Mouse (Mus musculus): ENCODE data around the gene Olfr1042. TPM values are rescaled to one million over a fixed set of nuclear protein-coding genes. Genes with fewer than 3 reads are reported as not detected.
"Not testable (repeated sequence)": the region's sequence is repeated elsewhere in the genome, so short reads cannot be mapped to it uniquely, and the experiment has no call there.

The Olfr1042 gene
- polyA plus RNA-seq (2012; ENCODE audit: insufficient read depth, low replicate concordance), result not detected in 2 replicates

DNA sequence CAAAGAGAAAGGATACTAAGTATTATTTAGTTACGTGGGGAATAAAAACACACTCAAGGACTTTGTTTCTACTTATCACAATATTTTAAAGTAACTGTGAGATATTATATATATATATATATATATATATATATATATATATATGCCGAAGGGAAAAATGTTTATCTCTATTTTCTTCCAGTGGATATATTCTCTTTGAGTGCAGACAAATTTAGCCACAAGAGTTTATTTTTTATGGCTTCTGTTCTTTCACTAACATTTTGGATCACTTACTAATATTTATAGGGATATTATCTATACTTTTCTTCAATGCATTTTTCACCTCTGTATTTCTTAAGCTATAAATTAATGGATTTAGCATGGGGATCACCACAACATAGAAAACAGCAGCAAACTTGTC is at the start of gene Olfr1042:
Gene Olfr1042, minus strand, starts transcription at position 101 of the 400 bp plus-strand sequence.
- no peak within 1 kb of the TSS for H3K4me3 ChIP-seq (replicated peaks)
- no peaks in the 10 kb centered on the region for H3K27me3 ChIP-seq (replicated peaks)
- H3K36me3 ChIP-seq (replicated peaks; ENCODE audit: low read length), result no peaks in the 10 kb centered on the region
- no peaks in the 10 kb centered on the region for H3K4me1 ChIP-seq
- H3K9me3 ChIP-seq, result no peaks in the 10 kb centered on the region
- TF ChIP-seq FLI1 (IDR thresholded peaks at IDR 0.05; ENCODE audit: low read length), result no peak
- TF ChIP-seq GATA1 (IDR thresholded peaks at IDR 0.05; ENCODE audit: borderline replicate concordance, low read length), result no peak

DNA sequence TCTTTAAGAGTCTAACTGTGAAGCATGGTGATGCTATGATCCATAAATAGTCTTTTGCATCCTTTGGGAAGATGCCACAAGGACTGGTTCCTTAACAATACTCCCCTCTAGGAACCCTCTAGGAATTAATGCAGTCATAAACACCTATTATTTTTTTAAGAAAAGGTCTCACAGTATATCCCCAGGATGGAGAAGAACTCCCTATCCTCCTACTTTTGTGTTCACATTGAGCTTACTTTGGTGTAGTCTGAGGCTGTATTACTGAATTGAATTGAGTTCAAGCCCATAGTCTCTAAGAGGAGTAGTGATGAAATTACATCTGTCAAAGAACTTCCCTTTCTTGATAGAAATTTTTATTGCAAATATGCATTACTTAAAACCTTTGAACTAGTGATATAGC is 41.3 kb upstream of the Olfr1042 start, which contains the start of gene Olfr1045:
Gene Olfr1045, minus strand, starts transcription at position 101 of the 400 bp plus-strand sequence.
- Histone ChIP-seq H3K36me3 (replicated peaks; ENCODE audit: low read length) (no peaks in the 10 kb centered on the region), H3K9me3 (0 out of 2 replicates have a peak, but pooled peaks cover 2% of the 10 kb centered on the region), H3K4me1 (no peaks in the 10 kb centered on the region), H3K27me3 (replicated peaks) (no peaks in the 10 kb centered on the region), H3K4me3 (replicated peaks) (no peak within 1 kb of the TSS)
- no peak for TF ChIP-seq GATA1 (IDR thresholded peaks at IDR 0.05; ENCODE audit: borderline replicate concordance, low read length)
- TF ChIP-seq FLI1 (IDR thresholded peaks at IDR 0.05; ENCODE audit: low read length), result no peak

DNA sequence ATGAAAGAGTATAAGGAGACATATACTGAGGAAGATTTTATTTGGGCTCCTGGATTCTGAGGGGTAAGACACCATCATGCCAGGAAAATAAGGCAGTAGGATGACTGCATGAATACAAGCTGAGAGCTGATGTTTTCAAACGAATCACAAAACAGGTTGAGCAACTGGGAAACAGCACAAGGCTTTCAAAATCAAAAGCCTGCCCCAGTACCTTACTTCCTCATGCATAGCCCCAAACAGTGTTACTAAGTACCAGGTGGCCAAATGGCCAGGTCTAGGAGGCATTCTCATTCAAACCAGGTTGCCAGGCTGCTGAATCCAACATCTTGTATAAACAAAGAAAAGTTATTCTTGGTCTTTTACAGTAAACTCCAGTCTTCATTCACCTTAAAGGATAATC is 34.2 kb upstream of the Olfr1042 start:
- no peaks in the 10 kb centered on the region for H3K4me1 ChIP-seq
- H3K27me3 ChIP-seq (replicated peaks), result no peaks in the 10 kb centered on the region
- TF ChIP-seq FLI1 (IDR thresholded peaks at IDR 0.05; ENCODE audit: low read length) (no peak), GATA1 (IDR thresholded peaks at IDR 0.05; ENCODE audit: borderline replicate concordance, low read length) (no peak)
- no peak overlapping the region for H3K4me3 ChIP-seq (replicated peaks)
- H3K36me3 ChIP-seq (replicated peaks; ENCODE audit: low read length), result no peaks in the 10 kb centered on the region
- no peaks in the 10 kb centered on the region for H3K9me3 ChIP-seq

DNA sequence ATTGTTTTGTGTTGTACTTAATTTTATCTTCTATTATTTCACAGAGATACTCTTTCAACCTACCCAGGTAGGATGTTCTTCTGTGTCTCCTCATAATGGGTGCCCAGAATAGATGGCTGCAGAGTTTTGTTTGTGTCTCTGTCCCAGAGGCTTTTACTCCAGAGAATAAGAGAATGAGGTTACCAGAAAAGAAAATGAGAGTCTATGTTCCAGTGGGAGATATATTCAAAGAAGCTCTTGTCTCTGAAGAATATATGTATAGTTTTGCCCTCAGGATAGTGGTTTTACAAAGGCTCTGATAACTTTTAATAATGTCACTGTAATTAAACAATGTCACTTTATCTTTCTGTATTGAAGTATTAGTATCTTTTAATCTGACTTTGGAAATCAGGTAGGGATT is 23.9 kb upstream of the Olfr1042 start, which contains the start of gene Olfr52:
Gene Olfr52, minus strand, starts transcription at position 101 of the 400 bp plus-strand sequence.
- Histone ChIP-seq H3K36me3 (replicated peaks; ENCODE audit: low read length) (no peaks in the 10 kb centered on the region), H3K4me3 (replicated peaks) (no peak within 1 kb of the TSS), H3K27me3 (replicated peaks) (no peaks in the 10 kb centered on the region), H3K4me1 (no peaks in the 10 kb centered on the region), H3K9me3 (0 out of 2 replicates have a peak, but pooled peaks cover 4% of the 10 kb centered on the region)
- TF ChIP-seq FLI1 (IDR thresholded peaks at IDR 0.05; ENCODE audit: low read length), result no peak
- TF ChIP-seq GATA1 (IDR thresholded peaks at IDR 0.05; ENCODE audit: borderline replicate concordance, low read length), result no peak

DNA sequence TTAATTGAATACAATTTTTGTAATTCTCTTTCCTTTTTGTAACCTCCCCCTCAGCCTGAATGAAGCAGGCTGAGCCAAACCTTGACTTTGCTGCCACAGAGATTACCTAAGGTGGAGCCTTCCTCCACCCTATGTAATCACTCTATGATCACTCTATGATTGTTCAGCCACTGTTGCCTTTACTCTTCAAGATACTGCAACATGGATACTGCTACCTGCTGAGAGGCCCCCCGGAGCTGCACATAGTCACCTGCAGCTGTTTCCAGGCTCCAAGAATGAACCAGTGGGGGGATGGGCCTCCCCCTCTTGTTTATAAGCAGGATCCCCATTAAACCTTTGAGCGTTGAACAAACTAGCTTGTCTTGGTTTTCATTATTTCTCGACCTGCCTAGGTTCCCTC is 18.3 kb upstream of the Olfr1042 start:
- Histone ChIP-seq H3K4me3 (replicated peaks) (no peak overlapping the region), H3K9me3 (0 out of 2 replicates have a peak, but pooled peaks cover 4% of the 10 kb centered on the region), H3K36me3 (replicated peaks; ENCODE audit: low read length) (no peaks in the 10 kb centered on the region), H3K4me1 (no peaks in the 10 kb centered on the region), H3K27me3 (replicated peaks) (no peaks in the 10 kb centered on the region)
- TF ChIP-seq GATA1 (IDR thresholded peaks at IDR 0.05; ENCODE audit: borderline replicate concordance, low read length) (no peak), FLI1 (IDR thresholded peaks at IDR 0.05; ENCODE audit: low read length) (no peak)

DNA sequence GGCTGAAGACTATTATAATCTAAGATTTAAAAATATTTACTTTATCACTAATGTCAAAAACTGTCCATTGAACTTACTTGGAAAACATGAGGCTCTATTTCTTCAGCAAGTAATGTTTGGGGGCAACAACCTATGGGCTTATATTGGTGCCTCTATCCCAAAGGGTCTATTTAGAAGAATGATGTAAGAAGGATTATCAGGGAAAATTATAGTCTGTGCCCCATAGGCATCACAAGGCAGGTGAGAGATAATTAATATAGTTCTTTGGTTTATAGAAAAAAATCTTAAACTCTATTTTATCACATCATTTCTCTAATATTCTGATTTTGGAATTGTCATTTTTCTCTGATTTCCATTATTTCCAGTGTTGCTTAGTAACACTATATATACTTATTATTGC is 16.1 kb upstream of the Olfr1042 start, which contains the start of gene Olfr1044:
Gene Olfr1044, minus strand, starts transcription at position 101 of the 400 bp plus-strand sequence.
- TF ChIP-seq FLI1 (IDR thresholded peaks at IDR 0.05; ENCODE audit: low read length) (no peak), GATA1 (IDR thresholded peaks at IDR 0.05; ENCODE audit: borderline replicate concordance, low read length) (no peak)
- Histone ChIP-seq H3K27me3 (replicated peaks) (no peaks in the 10 kb centered on the region), H3K9me3 (0 out of 2 replicates have a peak, but pooled peaks cover 4% of the 10 kb centered on the region), H3K4me3 (replicated peaks) (no peak within 1 kb of the TSS), H3K4me1 (no peaks in the 10 kb centered on the region), H3K36me3 (replicated peaks; ENCODE audit: low read length) (no peaks in the 10 kb centered on the region)

DNA sequence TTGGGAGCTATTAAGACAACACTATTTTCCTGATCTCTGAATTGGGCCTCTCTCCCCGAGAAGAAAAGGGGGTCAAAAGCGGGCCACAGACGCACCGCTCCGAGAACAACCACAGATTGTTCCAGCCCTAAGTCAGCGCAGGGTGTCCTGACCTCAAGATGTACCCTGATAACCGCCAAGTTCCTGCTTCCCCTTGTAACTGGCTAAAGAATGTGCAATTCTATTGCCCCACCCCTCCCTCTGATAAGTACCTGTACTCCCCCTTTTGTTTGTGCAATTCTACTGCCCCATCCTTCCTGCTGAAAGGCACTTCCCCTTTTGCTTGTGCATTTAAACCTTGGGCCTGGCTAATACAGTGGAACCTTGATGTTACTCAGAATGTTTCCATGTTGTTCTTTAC is 13.8 kb upstream of the Olfr1042 start:
- H3K36me3 ChIP-seq (replicated peaks; ENCODE audit: low read length); H3K4me1 ChIP-seq; H3K27me3 ChIP-seq (replicated peaks); H3K4me3 ChIP-seq (replicated peaks); H3K9me3 ChIP-seq: not testable (repeated sequence)

DNA sequence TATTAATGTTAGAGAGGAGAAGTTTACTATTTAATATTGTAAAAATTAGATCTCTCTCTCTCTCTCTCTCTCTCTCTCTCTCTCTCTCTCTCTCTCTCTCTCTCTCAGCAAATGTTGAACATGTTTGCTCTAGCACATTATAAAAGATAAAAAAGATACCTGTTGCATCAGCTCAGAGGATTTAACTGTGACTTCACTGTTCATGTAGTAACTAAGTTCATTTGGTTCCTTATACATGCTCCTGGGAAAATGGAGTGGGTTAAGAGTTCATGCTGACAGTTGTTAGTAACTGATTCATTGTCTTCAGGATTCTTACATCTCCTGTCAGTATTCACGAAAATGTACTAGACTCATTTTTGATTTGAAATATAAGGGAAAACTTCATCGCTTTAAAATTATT is 5.8 kb upstream of the Olfr1042 start, which contains the start of gene Olfr1043:
Gene Olfr1043, minus strand, starts transcription at position 101 of the 400 bp plus-strand sequence.
- no peak within 1 kb of the TSS for H3K4me3 ChIP-seq (replicated peaks)
- no peak for TF ChIP-seq FLI1 (IDR thresholded peaks at IDR 0.05; ENCODE audit: low read length)
- no peak for TF ChIP-seq GATA1 (IDR thresholded peaks at IDR 0.05; ENCODE audit: borderline replicate concordance, low read length)
- H3K9me3 ChIP-seq, result no peaks in the 10 kb centered on the region
- H3K36me3 ChIP-seq (replicated peaks; ENCODE audit: low read length), result no peaks in the 10 kb centered on the region
- no peaks in the 10 kb centered on the region for H3K4me1 ChIP-seq
- H3K27me3 ChIP-seq (replicated peaks), result no peaks in the 10 kb centered on the region

DNA sequence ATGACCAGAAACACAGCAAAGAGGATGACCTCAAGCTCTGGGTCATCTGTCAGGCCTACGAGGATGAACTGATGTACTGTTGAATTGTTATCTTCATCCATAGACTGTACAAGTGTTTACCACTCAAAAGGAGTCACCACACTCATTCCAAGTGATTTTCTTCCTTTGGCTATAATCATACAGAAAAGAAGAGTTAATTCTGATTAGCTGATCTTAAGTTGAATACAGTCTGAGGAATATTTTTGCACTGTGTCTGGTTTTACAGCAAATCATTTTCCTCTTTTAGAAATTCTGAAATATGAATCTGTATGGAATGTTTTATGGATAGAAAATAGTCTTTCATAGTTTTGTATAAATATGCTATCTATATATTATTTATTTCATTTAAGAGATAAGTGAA is 15.0 kb downstream of the Olfr1042 start, which contains the start of gene Olfr1040:
Gene Olfr1040, minus strand, starts transcription at position 101 of the 400 bp plus-strand sequence.
- Histone ChIP-seq H3K9me3 (no peaks in the 10 kb centered on the region), H3K36me3 (replicated peaks; ENCODE audit: low read length) (no peaks in the 10 kb centered on the region), H3K4me3 (replicated peaks) (no peak within 1 kb of the TSS), H3K27me3 (replicated peaks) (no peaks in the 10 kb centered on the region), H3K4me1 (no peaks in the 10 kb centered on the region)
- TF ChIP-seq GATA1 (IDR thresholded peaks at IDR 0.05; ENCODE audit: borderline replicate concordance, low read length) (no peak), FLI1 (IDR thresholded peaks at IDR 0.05; ENCODE audit: low read length) (no peak)

DNA sequence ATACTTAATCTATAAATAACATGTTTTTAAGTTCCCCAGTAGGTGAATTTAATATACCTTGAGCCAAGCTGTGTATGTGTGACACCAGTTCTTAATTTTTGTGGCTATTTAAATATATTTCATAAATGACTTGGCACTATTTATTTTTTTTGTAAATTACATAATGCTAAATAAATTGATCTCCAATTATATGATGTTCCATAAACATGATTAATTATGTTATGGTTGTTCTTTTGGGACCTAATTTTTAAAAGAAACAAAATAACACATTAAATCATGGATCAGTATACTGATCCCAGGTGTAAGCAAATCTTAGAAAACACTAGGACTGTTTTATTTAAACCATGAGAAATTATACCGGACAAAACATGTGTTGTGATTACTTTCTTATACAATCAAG is 25.8 kb downstream of the Olfr1042 start, which contains the start of gene Olfr1039:
Gene Olfr1039, minus strand, starts transcription at position 101 of the 400 bp plus-strand sequence.
- Histone ChIP-seq H3K4me1 (no peaks in the 10 kb centered on the region), H3K36me3 (replicated peaks; ENCODE audit: low read length) (no peaks in the 10 kb centered on the region), H3K27me3 (replicated peaks) (no peaks in the 10 kb centered on the region), H3K4me3 (replicated peaks) (no peak within 1 kb of the TSS), H3K9me3 (no peaks in the 10 kb centered on the region)
- TF ChIP-seq GATA1 (IDR thresholded peaks at IDR 0.05; ENCODE audit: borderline replicate concordance, low read length) (no peak), FLI1 (IDR thresholded peaks at IDR 0.05; ENCODE audit: low read length) (no peak)

Other genes starting within 250 kb of the Olfr1042 start
- not detected in 2 replicates for gene Olfr1025-ps1, start 246.6 kb downstream of the Olfr1042 start, polyA plus RNA-seq (2012; ENCODE audit: insufficient read depth, low replicate concordance)
- not detected in 2 replicates for gene Olfr1026, start 240.3 kb downstream of the Olfr1042 start, polyA plus RNA-seq (2012; ENCODE audit: insufficient read depth, low replicate concordance)
- not detected in 2 replicates for gene Olfr1028, start 211.4 kb downstream of the Olfr1042 start, polyA plus RNA-seq (2012; ENCODE audit: insufficient read depth, low replicate concordance)
- gene Olfr1029, start 187.9 kb downstream of the Olfr1042 start, polyA plus RNA-seq (2012; ENCODE audit: insufficient read depth, low replicate concordance), result not detected in 2 replicates
- gene Olfr1030, start 182.6 kb downstream of the Olfr1042 start, polyA plus RNA-seq (2012; ENCODE audit: insufficient read depth, low replicate concordance), result not detected in 2 replicates
- not detected in 2 replicates for gene Olfr1031, start 171.5 kb downstream of the Olfr1042 start, polyA plus RNA-seq (2012; ENCODE audit: insufficient read depth, low replicate concordance)
- gene Olfr1032, start 156.3 kb downstream of the Olfr1042 start, polyA plus RNA-seq (2012; ENCODE audit: insufficient read depth, low replicate concordance), result not detected in 2 replicates
- gene Olfr1033, start 141.2 kb downstream of the Olfr1042 start, polyA plus RNA-seq (2012; ENCODE audit: insufficient read depth, low replicate concordance), result not detected in 2 replicates
- not detected in 2 replicates for gene Olfr1034, start 116.0 kb downstream of the Olfr1042 start, polyA plus RNA-seq (2012; ENCODE audit: insufficient read depth, low replicate concordance)
- not detected in 2 replicates for gene Olfr1036, start 87.8 kb downstream of the Olfr1042 start, polyA plus RNA-seq (2012; ENCODE audit: insufficient read depth, low replicate concordance)
- gene Olfr1037, start 74.5 kb downstream of the Olfr1042 start, polyA plus RNA-seq (2012; ENCODE audit: insufficient read depth, low replicate concordance), result not detected in 2 replicates
- not detected in 2 replicates for gene Olfr1039, start 25.9 kb downstream of the Olfr1042 start, polyA plus RNA-seq (2012; ENCODE audit: insufficient read depth, low replicate concordance)
- gene Olfr1040, start 15.1 kb downstream of the Olfr1042 start, polyA plus RNA-seq (2012; ENCODE audit: insufficient read depth, low replicate concordance), result not detected in 2 replicates
- not detected in 2 replicates for gene Olfr1043, start 5.7 kb upstream of the Olfr1042 start, polyA plus RNA-seq (2012; ENCODE audit: insufficient read depth, low replicate concordance)
- gene Olfr1044, start 16.0 kb upstream of the Olfr1042 start, polyA plus RNA-seq (2012; ENCODE audit: insufficient read depth, low replicate concordance), result not detected in 2 replicates
- not detected in 2 replicates for gene Olfr52, start 23.8 kb upstream of the Olfr1042 start, polyA plus RNA-seq (2012; ENCODE audit: insufficient read depth, low replicate concordance)
- not detected in 2 replicates for gene Olfr1045, start 41.2 kb upstream of the Olfr1042 start, polyA plus RNA-seq (2012; ENCODE audit: insufficient read depth, low replicate concordance)
- not detected in 2 replicates for gene Olfr1046, start 57.5 kb upstream of the Olfr1042 start, polyA plus RNA-seq (2012; ENCODE audit: insufficient read depth, low replicate concordance)
- gene Olfr1047, start 69.6 kb upstream of the Olfr1042 start, polyA plus RNA-seq (2012; ENCODE audit: insufficient read depth, low replicate concordance), result not detected in 2 replicates
- gene Olfr1048, start 78.5 kb upstream of the Olfr1042 start, polyA plus RNA-seq (2012; ENCODE audit: insufficient read depth, low replicate concordance), result not detected in 2 replicates
- not detected in 2 replicates for gene Olfr1049, start 96.5 kb upstream of the Olfr1042 start, polyA plus RNA-seq (2012; ENCODE audit: insufficient read depth, low replicate concordance)
- gene Olfr1051, start 117.2 kb upstream of the Olfr1042 start, polyA plus RNA-seq (2012; ENCODE audit: insufficient read depth, low replicate concordance), result not detected in 2 replicates
- not detected in 2 replicates for gene Olfr1052, start 130.6 kb upstream of the Olfr1042 start, polyA plus RNA-seq (2012; ENCODE audit: insufficient read depth, low replicate concordance)
- not detected in 2 replicates for gene Olfr1053, start 153.4 kb upstream of the Olfr1042 start, polyA plus RNA-seq (2012; ENCODE audit: insufficient read depth, low replicate concordance)
- gene Olfr1054, start 173.6 kb upstream of the Olfr1042 start, polyA plus RNA-seq (2012; ENCODE audit: insufficient read depth, low replicate concordance), result not detected in 2 replicates
- not detected in 2 replicates for gene Olfr1055, start 188.4 kb upstream of the Olfr1042 start, polyA plus RNA-seq (2012; ENCODE audit: insufficient read depth, low replicate concordance)
- gene Olfr1056, start 200.6 kb upstream of the Olfr1042 start, polyA plus RNA-seq (2012; ENCODE audit: insufficient read depth, low replicate concordance), result not detected in 2 replicates
- not detected in 2 replicates for gene Olfr1057, start 216.6 kb upstream of the Olfr1042 start, polyA plus RNA-seq (2012; ENCODE audit: insufficient read depth, low replicate concordance)
- gene Olfr1058, start 226.7 kb upstream of the Olfr1042 start, polyA plus RNA-seq (2012; ENCODE audit: insufficient read depth, low replicate concordance), result not detected in 2 replicates